Mouse (Mus musculus) lung, embryonic 14.5 days (tissue): Measurements from ENCODE around the gene Vmn1r65. TPM values are rescaled to one million over a fixed set of nuclear protein-coding genes. Genes with fewer than 3 reads are reported as not detected.
"Not testable (repeated sequence)": the region's sequence is repeated elsewhere in the genome, so short reads cannot be mapped to it uniquely, and the experiment has no call there.

Source experiments
- ATAC-seq: fragments of 200-750 bp; cut with Nextera tagmentation; 2 replicates; pipeline ENCODE4 v1.8.0; 2017; ENCODE audit warnings: mild to moderate bottlenecking, moderate TSS enrichment, moderate library complexity; ENCODE audit not compliant: insufficient read depth
- DNase-seq: peaks from one replicate; pipeline ENCODE4 v3.0.0-alpha.2; 2015
- H3K27ac ChIP-seq: fragments of 300-500 bp; sonication (generic); 2 replicates; pipeline ENCODE4 v1.5.1; 2014; ENCODE audit warnings: low read depth, mild to moderate bottlenecking, moderate library complexity
- H3K27me3 ChIP-seq: fragments of 300-500 bp; sonication (generic); 2 replicates; pipeline ENCODE4 v1.6.1; 2014; ENCODE audit warnings: low read length, control low read depth; ENCODE audit not compliant: insufficient read depth
- H3K36me3 ChIP-seq: fragments of 300-500 bp; sonication (generic); 2 replicates; pipeline ENCODE4 v1.6.1; 2014; ENCODE audit warnings: control low read depth; ENCODE audit not compliant: insufficient read depth
- H3K4me1 ChIP-seq: fragments of 300-500 bp; sonication (generic); 2 replicates; pipeline ENCODE4 v1.6.1; 2014; ENCODE audit warnings: antibody characterized with exemption, control low read depth; ENCODE audit not compliant: insufficient read depth
- H3K4me2 ChIP-seq: fragments of 300-500 bp; sonication (generic); 2 replicates; pipeline ENCODE4 v1.6.1; 2014; ENCODE audit warnings: mild to moderate bottlenecking
- H3K4me3 ChIP-seq: fragments of 300-500 bp; sonication (generic); 2 replicates; pipeline ENCODE4 v1.5.1; 2014; ENCODE audit warnings: low read depth, low read length
- H3K9ac ChIP-seq: fragments of 300-500 bp; sonication (generic); 2 replicates; pipeline ENCODE4 v1.6.1; 2014
- H3K9me3 ChIP-seq: fragments of 300-500 bp; sonication (generic); 2 replicates; pipeline ENCODE4 v1.6.1; 2016; ENCODE audit warnings: low read depth, low read length, control low read depth
- CTCF ChIP-seq: IDR thresholded peaks from 2 replicates; pipeline ENCODE4 v1.5.1; 2016; ENCODE audit warnings: antibody characterized with exemption, low read depth
- WGBS: fragments of 180-500 bp; shearing (Covaris S2); extraction: QIAGEN DNeasy Blood & Tissue Kit; methylation state at CpG from one replicate; pipeline ENCODE4 v1.1.7; 2014; 5-methylcytosine and 5-hydroxymethylcytosine counted together
- polyA plus RNA-seq: library from polyadenylated mRNA; unstranded; fragments of >200 nt; fragmentation: Nextera tagmentation; extraction: Ambion mirVana; gene quantifications from 2 replicates; pipeline ENCODE4 v1.2.1, GENCODE M21; 2014

Gene Vmn1r65
- polyA plus RNA-seq: not detected in 2 replicates

DNA sequence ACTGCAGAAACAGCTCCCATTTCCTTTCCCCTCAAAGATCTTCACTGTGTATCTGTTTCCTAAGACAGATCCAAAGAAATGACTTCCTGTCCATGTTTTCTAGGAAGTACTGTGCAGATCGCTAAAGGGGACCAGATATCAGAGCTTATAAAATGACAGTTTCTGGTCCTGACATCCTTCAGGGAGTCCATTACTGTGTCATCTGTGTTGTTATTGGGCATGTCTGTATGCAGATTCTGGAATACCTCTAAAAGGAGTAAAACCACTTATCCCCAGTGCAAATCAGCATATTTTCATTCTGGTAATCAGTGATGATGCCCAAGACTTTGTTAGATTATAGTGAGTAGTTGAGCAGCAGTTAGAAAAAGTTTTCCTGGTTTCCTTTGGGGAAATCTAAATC is at the start of gene Vmn1r65:
TSS of gene Vmn1r65 (minus strand) at position 101 of the 400 bp plus-strand sequence.
- H3K9me3 ChIP-seq: no peaks in the 10 kb centered on the region
- H3K4me3 ChIP-seq: no peak within 1 kb of the TSS
- no peak within 1 kb of the TSS for H3K27ac ChIP-seq
- DNase-seq: no peak
- whole genome bisulfite sequencing: 88% methylated on average over 1 of the region's 1 CpGs
- no peaks in the 10 kb centered on the region for H3K36me3 ChIP-seq
- ATAC-seq: no peak
- H3K4me1 ChIP-seq: no peaks in the 10 kb centered on the region
- no peak within 1 kb of the TSS for H3K9ac ChIP-seq
- H3K4me2 ChIP-seq: no peak within 1 kb of the TSS
- no peak for TF ChIP-seq CTCF
- no peaks in the 10 kb centered on the region for H3K27me3 ChIP-seq

DNA sequence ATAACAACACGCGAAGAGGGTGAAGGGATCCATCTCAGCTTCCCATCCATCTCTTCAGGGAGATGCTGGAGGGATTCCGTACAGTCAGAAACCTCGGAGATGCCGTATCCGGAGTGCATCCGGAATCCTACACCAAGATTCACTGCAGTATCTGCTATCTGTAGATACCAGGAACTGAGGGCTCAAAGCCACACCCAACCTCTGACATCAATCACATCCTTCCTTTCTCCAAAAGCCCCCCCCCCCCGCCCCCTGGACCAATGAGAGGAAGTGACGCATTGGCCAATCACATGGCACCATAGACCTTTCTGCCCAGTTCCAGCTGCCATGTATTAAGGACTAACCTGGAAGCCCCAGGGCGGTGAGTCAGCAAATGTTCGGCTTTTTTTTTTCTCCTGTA is 34.1 kb upstream of the Vmn1r65 start, which contains the start of gene Nlrp4c:
TSS of gene Nlrp4c (plus strand) at position 301 of the 400 bp plus-strand sequence.
- Histone ChIP-seq H3K4me3 (no peak within 1 kb of the TSS), H3K9me3 (no peaks in the 10 kb centered on the region), H3K36me3 (no peaks in the 10 kb centered on the region), H3K27ac (no peak within 1 kb of the TSS), H3K9ac (no peak within 1 kb of the TSS), H3K27me3 (no peaks in the 10 kb centered on the region), H3K4me2 (no peak within 1 kb of the TSS), H3K4me1 (no peaks in the 10 kb centered on the region)
- TF ChIP-seq CTCF: no peak
- no peak for DNase-seq
- no peak for ATAC-seq
- WGBS: 84% methylated on average over 11 of the region's 11 CpGs

DNA sequence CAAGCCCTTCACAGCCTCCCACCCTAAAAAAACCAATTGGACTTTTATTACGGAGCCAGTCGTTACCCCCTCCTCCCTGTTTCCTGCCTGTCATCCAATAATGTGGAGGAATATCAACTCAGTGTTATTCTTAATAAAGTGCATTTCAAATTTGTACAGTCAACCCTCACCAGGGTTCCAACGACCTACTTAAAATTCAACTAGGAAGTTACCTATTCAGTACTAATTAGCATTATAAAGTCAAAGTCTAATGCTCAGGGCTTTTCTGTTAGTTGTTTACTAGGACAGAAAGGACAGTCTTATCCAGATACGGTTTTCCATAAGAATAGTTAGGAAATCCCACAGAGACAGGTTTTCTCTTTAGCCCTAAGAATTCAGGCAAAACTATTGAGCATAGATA is 28.4 kb downstream of the Vmn1r65 start:
- not testable (repeated sequence) for H3K27me3 ChIP-seq, H3K9me3 ChIP-seq, H3K4me3 ChIP-seq, ATAC-seq, DNase-seq, H3K4me2 ChIP-seq, H3K9ac ChIP-seq, H3K4me1 ChIP-seq, H3K27ac ChIP-seq, H3K36me3 ChIP-seq
- 83% methylated on average over 4 of the region's 4 CpGs for WGBS

DNA sequence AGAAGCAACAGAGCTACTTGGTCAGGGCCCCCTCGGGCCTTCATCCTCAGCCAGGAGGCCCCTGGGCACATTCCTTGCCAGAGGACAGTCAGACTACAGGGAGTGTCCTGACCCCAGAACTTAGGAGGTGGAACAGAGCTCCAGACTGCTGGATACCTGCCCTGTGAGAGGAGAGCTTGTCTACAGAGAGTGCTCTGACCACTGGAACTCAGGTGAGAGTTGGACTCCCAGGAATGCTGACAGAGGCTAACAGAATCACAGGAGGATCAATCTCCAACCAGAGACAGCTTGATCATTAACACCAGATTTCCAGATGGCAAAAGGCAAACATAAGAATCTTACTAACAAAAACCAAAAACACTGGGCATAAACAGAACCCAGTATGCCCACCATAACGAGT is 38.3 kb downstream of the Vmn1r65 start:
- not testable (repeated sequence) for H3K9ac ChIP-seq, H3K4me2 ChIP-seq, H3K9me3 ChIP-seq, DNase-seq, H3K36me3 ChIP-seq, ATAC-seq, H3K27ac ChIP-seq, H3K4me1 ChIP-seq, H3K27me3 ChIP-seq, H3K4me3 ChIP-seq
- WGBS: 60% methylated on average over 2 of the region's 2 CpGs

Other genes with a start within 250 kb of the Vmn1r65 start
- gene Vmn1r63, start 205.6 kb downstream of the Vmn1r65 start, polyA plus RNA-seq: not detected in 2 replicates
- not detected in 2 replicates for gene Vmn1r64, start 126.5 kb downstream of the Vmn1r65 start, polyA plus RNA-seq
- not detected in 2 replicates for gene Nlrp4c, start 34.2 kb upstream of the Vmn1r65 start, polyA plus RNA-seq
- gene Zfp787, start 145.0 kb upstream of the Vmn1r65 start, polyA plus RNA-seq: 12.7 and 14.9 TPM in 2 replicates
- gene Zfp444, start 161.2 kb upstream of the Vmn1r65 start, polyA plus RNA-seq: 57.3 TPM in 2 replicates
- not detected in 2 replicates for gene Galp, start 186.1 kb upstream of the Vmn1r65 start, polyA plus RNA-seq
- gene Zscan5b, start 211.3 kb upstream of the Vmn1r65 start, polyA plus RNA-seq: not detected in 2 replicates
- gene Epp13, start 241.7 kb upstream of the Vmn1r65 start, polyA plus RNA-seq: not detected in 2 replicates